Mouse (Mus musculus) kidney, embryonic 14.5 days (tissue): ENCODE data around the gene Zfp772. TPM values are rescaled to one million over a fixed set of nuclear protein-coding genes. Genes with fewer than 3 reads are reported as not detected.
A peak's percentile ranks its signal among the peaks of the same experiment; 100 is the strongest.
"Not testable (repeated sequence)": the region's sequence is repeated elsewhere in the genome, so short reads cannot be mapped to it uniquely, and the experiment has no call there.

ENCODE experiments used
- ATAC-seq: fragments of 200-750 bp; cut with Nextera tagmentation; 2 replicates; pipeline ENCODE4 v1.8.0; 2017; ENCODE audit warnings: moderate number of reproducible peaks, mild to moderate bottlenecking, moderate TSS enrichment, moderate library complexity; ENCODE audit not compliant: low FRiP score, low TSS enrichment
- H3K27ac ChIP-seq: fragments of 300-500 bp; sonication (generic); 2 replicates; pipeline ENCODE4 v1.5.1; 2014; ENCODE audit warnings: low read depth, mild to moderate bottlenecking, low read length, moderate library complexity, mixed read lengths
- H3K27me3 ChIP-seq: fragments of 300-500 bp; sonication (generic); 2 replicates; pipeline ENCODE4 v1.6.1; 2014; ENCODE audit warnings: mild to moderate bottlenecking, low read length; ENCODE audit not compliant: control insufficient read depth, insufficient read depth
- H3K36me3 ChIP-seq: fragments of 300-500 bp; sonication (generic); 2 replicates; pipeline ENCODE4 v1.6.1; 2014; ENCODE audit warnings: low read length, mixed read lengths; ENCODE audit not compliant: control insufficient read depth, insufficient read depth
- H3K4me1 ChIP-seq: fragments of 300-500 bp; sonication (generic); 2 replicates; pipeline ENCODE4 v1.6.1; 2014; ENCODE audit warnings: low read length, mixed read lengths; ENCODE audit not compliant: control insufficient read depth, insufficient read depth
- H3K4me2 ChIP-seq: fragments of 300-500 bp; sonication (generic); replicated peaks from 2 replicates; pipeline ENCODE4 v1.6.1; 2014; ENCODE audit warnings: low read depth, mild to moderate bottlenecking, low read length
- H3K4me3 ChIP-seq: fragments of 300-500 bp; sonication (generic); 2 replicates; pipeline ENCODE4 v1.5.1; 2014; ENCODE audit warnings: mild to moderate bottlenecking, low read length
- H3K9ac ChIP-seq: fragments of 300-500 bp; sonication (generic); 2 replicates; pipeline ENCODE4 v1.6.1; 2014; ENCODE audit warnings: low read depth, mild to moderate bottlenecking, low read length, moderate library complexity
- H3K9me3 ChIP-seq: fragments of 300-500 bp; sonication (generic); 2 replicates; pipeline ENCODE4 v1.6.1; 2016; ENCODE audit warnings: low read length; ENCODE audit not compliant: control insufficient read depth
- WGBS: fragments of 180-500 bp; shearing (Covaris S2); extraction: QIAGEN DNeasy Blood & Tissue Kit; methylation state at CpG from one replicate; pipeline ENCODE4 v1.1.7; 2014; 5-methylcytosine and 5-hydroxymethylcytosine counted together
- polyA plus RNA-seq: library from polyadenylated mRNA; unstranded; fragments of >200 nt; fragmentation: Nextera tagmentation; extraction: Ambion mirVana; gene quantifications from 2 replicates; pipeline ENCODE4 v1.2.1, GENCODE M21; 2014

Zfp772 gene
- 6.9 and 9.2 TPM in 2 replicates for polyA plus RNA-seq

DNA sequence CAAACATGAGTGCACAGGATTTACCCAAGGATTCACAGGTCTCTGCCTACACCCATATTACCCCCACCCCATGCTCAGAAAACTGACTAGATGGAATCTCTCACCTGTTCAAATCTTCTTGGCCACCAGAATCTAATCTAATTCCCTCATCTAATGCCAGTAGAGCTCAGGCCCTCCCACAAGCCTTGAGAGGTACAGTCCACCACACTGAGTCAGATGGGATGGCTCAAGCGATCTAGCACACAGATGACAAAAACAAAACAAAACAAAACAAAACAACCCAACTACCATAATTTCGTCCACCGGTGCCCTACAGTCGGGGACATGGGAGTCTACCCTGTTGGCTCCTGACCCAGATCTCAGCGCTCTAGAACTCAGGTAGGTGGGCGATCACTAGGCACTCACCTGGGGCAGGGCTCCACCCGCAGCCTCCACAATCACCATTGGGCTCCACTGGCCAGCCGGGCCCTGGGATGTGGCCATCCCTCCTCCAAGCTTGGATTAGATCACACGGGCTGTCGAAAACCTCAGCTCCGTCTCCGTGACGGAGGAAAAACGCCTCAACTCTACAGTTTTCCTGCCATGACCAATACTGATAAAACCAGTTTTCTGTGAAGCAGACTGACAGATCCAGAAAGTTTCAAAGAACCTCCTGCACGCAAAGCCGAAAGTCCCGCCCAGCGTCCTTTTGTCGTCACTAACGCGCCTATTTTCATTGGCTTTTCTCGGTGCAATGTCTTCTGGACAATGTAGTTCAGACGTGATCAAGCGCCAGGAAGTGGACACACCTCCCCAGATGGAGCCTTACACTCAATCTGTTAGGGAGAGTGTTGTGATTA lies at the start of gene Zfp772:
Zfp772 (minus strand) TSS at position 686 of the 839 bp plus-strand sequence.
- not testable (repeated sequence) for H3K36me3 ChIP-seq, H3K27me3 ChIP-seq, H3K27ac ChIP-seq, H3K9me3 ChIP-seq, H3K4me1 ChIP-seq
- ATAC-seq, result 0 out of 2 replicates have a peak, but pooled peaks have one; percentile 68
- Histone ChIP-seq H3K4me2 (peak within 1 kb of the TSS; percentile 48), H3K9ac (peak within 1 kb of the TSS; percentile 45), H3K4me3 (peak within 1 kb of the TSS; percentile 43)
- under 1% methylated on average over 23 of the region's 24 CpGs for WGBS

DNA sequence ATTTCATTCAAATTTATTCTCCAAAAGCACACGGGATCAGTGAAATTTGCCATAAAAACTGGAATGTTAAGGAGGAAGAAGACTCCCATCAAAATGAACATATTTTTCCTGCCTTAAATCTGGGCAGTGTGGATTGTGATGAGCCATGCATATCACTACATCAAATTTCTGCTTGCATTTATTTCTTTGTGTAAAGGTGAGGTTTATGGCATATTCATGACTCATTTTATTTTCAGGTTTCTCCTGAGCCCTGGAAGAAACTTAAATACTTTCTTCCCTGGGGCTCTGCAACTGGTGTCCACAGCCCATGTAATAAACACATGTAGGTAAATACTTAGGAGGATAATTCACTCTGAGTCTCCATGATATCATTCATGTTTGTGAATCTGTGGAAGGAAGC lies 37.4 kb upstream of the Zfp772 start, which contains the start of gene Vmn2r29:
Vmn2r29 (minus strand) TSS at position 101 of the 400 bp plus-strand sequence.
- H3K36me3 ChIP-seq, H3K9me3 ChIP-seq, H3K9ac ChIP-seq, H3K4me1 ChIP-seq, H3K4me3 ChIP-seq, H3K4me2 ChIP-seq, H3K27ac ChIP-seq, ATAC-seq, H3K27me3 ChIP-seq: not testable (repeated sequence)
- no CpG with 5 or more reads among the region's 1 CpGs for WGBS

DNA sequence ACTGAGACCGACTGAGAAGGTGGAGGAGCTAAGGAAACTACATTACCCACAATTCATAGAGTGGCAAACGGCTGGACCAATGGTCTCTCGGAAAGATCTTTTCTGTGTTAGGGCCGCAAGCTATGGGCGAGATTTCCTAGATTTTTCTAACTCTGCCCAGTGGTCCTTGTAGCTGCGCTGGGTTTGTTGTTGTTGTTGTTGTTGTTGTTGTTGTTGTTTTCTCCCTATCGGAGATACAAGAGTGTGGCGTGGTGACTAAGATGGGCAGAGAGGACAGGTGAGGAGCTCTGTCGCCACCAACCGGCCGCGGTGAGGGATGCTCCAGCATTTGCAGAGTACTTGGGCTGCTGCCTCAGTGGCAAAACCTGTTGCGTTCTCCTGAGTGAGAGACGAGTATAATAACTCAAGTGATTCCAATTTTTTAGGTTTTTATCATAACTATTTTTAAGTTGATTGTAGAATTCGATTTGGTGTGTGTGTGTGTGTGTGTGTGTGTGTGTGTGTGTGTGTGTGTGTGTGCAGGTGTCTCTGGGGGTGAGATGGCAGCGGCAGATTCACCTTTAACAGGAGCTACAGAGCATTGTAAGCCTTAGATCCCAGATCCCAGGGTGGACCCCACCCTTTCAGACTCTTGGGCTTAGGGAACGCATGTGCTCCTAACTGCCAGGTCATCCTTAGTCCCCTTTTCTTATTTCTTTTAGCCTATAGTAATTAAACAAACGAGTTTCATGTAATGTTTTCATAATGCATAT lies 21.4 kb downstream of the Zfp772 start:
- 14% methylated on average over 18 of the region's 18 CpGs for WGBS
- no peaks in the 10 kb centered on the region for H3K9me3 ChIP-seq
- peak; percentile 96 for ATAC-seq
- H3K4me3 ChIP-seq, result peak overlapping the region; percentile 48
- no peaks in the 10 kb centered on the region for H3K27me3 ChIP-seq
- no peaks in the 10 kb centered on the region for H3K4me1 ChIP-seq
- H3K36me3 ChIP-seq, result no peaks in the 10 kb centered on the region
- peak overlapping the region; percentile 38 for H3K4me2 ChIP-seq
- peak overlapping the region; percentile 18; the same call in 1 of the 2 replicates for H3K9ac ChIP-seq
- no peak overlapping the region for H3K27ac ChIP-seq

DNA sequence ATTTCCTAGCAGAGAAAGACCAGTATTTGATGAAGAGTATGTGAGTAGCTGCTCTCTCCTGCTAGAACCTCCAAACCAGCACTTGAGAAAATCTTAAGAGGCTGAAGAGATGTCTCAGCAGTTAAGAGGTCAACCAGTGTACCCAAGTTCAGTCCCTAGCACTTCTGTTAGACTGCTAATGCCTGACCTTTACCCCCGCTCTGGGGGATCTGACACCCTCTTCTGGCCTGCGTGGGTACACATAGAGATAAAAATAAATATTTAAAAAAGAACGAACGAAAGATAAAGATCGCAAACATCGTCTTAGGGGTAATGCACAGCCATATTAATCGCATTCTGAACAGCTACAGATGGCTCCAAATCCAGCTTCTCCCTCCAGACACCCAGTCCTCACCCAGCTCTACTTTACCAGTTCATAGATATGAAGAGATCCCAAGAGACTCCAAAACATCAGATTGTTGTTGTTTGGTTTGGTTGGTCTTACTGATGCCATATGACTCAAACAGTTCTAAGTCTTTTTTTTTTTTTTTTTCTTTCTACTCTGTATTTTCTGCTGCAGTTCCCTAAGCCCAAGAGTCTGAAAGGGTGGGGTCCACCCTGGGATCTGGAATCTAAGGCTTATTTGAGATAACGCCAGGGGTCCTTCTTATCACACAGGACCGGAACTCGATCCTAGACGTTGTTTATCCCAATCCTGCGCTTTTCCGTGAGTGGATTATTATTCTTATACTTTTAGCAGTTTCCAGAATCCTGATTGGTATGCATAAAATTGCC lies 22.2 kb downstream of the Zfp772 start:
- Histone ChIP-seq H3K4me1 (no peaks in the 10 kb centered on the region), H3K9me3 (no peaks in the 10 kb centered on the region), H3K27ac (no peak overlapping the region), H3K4me3 (peak overlapping the region; percentile 48), H3K36me3 (peaks cover 1% of the 10 kb centered on the region; the same call in 1 of the 2 replicates), H3K4me2 (peak overlapping the region; percentile 38), H3K9ac (peak overlapping the region; percentile 18; the same call in 1 of the 2 replicates), H3K27me3 (no peaks in the 10 kb centered on the region)
- 33% methylated on average over 13 of the region's 13 CpGs for WGBS
- ATAC-seq, result peak; percentile 58; the same call in 1 of the 2 replicates

DNA sequence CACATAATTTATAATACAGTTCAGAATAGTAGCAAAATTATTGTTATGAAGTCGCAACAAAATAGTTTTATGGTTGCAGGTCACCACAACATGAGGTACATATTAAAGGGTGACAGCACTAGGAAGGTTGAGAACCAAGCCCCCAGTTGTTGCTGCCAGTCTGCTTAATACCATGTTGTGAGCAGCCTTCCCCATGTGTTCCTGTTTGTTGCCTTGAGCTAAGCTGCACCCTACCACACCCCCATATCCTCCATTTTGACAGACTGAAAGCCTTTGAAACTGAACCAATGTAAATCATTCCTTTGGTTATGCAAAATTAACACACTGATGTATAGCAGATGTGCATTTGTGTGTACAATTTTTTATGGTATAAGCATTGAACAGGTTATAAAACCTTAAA lies 23.9 kb downstream of the Zfp772 start:
- Histone ChIP-seq H3K4me1 (no peaks in the 10 kb centered on the region), H3K27ac (no peak overlapping the region), H3K4me2 (no peak overlapping the region), H3K4me3 (no peak overlapping the region), H3K9ac (no peak overlapping the region), H3K27me3 (no peaks in the 10 kb centered on the region), H3K9me3 (no peaks in the 10 kb centered on the region), H3K36me3 (peaks cover 17% of the 10 kb centered on the region; the same call in 1 of the 2 replicates)
- 91% methylated on average over 1 of the region's 1 CpGs for WGBS
- no peak for ATAC-seq

DNA sequence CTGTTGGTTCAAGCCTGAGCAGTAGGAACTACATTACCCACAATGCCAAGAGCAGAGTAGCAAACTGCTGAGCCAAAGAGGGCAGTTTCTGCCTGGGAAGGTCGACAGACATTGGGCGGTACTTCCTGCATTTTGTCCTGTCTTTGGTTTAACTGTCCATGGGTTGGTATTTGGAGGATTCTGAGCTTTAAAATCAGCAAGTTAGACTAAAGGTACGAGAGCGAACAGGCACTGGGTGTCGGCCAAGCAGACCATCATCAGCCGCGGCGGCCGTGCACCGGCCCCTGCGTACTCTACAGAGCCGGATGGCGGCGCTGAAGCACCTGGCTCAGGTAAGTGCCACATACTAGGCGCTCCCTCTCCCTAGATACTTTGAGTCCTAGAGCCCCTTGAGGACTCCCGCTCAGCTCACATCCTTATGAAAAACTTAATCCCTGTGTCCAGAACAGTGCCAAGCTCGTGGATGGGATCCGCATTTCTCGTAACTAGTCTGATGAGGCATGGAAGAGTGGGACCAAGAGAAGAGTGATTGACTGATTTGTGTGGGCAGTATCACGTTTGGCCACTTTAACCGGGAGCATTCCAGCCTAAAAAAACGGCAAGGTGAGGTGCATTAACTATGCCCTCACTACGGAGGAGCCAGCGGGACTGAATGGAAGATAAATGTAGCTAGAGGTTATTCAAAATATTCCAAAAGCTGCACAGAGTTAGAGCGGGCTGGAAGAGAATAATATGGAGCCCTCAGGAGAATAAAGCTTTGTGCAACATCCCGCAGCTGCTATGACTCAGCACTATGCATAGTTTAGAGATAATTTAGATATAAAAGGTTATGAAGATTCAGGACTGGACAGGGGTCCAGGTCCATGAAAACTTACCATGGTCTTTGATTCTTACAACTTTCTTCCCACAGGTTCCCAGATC lies 38.3 kb downstream of the Zfp772 start, which contains the start of gene Zfp418:
Zfp418 (plus strand) TSS at position 104 of the 921 bp plus-strand sequence.
- ATAC-seq, result peak; percentile 97
- Histone ChIP-seq H3K9ac (peak within 1 kb of the TSS; percentile 61), H3K4me1 (no peaks in the 10 kb centered on the region), H3K27ac (0 out of 2 replicates have a peak within 1 kb of the TSS, but pooled peaks have one; percentile 9), H3K9me3 (no peaks in the 10 kb centered on the region), H3K4me2 (peak within 1 kb of the TSS; percentile 55), H3K27me3 (no peaks in the 10 kb centered on the region), H3K36me3 (no peaks in the 10 kb centered on the region), H3K4me3 (peak within 1 kb of the TSS; percentile 70)
- 1% methylated on average over 26 of the region's 26 CpGs for WGBS
